Mouse (Mus musculus) common myeloid progenitor, adult 5-6 weeks (primary cell): ENCODE results near the gene Asb8. TPM values are rescaled to one million over a fixed set of nuclear protein-coding genes. Genes with fewer than 3 reads are reported as not detected.

ENCODE experiments used
- ATAC-seq: replicated peaks from 2 replicates; pipeline ENCODE4 v1.8.0; 2016; ENCODE audit warnings: low read depth, mild to moderate bottlenecking, moderate TSS enrichment, inconsistent platforms; ENCODE audit not compliant: poor library complexity, severe bottlenecking
- total RNA-seq: library from RNA; stranded (forward); fragments of 200-1000, 187-1606 nt; gene quantifications from 2 replicates; pipeline ENCODE4 v1.2.3, GENCODE M21; 2017

Asb8 gene
- total RNA-seq, 1 experiment from 2014 or later, result 21.9 TPM

- no peak for ATAC-seq
Measured at GRCm38 (mm10) chr15:98157253-98157652, 8.2 kb downstream of the Asb8 start.

DNA sequence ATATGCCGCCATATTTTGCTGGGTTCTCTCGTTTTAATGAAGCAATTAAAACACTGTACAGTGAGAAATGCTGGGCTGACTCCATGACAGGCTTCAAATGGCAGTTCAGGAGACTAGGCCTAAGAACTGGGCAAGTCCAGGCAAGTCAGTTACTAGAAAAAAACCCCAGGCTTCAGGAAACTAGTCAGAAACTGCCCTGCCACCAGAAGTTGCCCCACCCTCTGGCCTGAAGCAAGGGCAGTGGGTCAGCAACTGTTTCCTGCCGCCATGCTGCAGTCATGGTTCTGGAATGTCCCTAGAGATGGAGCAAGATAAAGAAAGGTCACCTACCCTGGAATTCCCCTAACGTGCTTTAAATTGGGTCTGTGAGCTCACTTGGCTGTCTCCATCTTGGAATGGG is 9.5 kb downstream of the Asb8 start:
- no peak for ATAC-seq

DNA sequence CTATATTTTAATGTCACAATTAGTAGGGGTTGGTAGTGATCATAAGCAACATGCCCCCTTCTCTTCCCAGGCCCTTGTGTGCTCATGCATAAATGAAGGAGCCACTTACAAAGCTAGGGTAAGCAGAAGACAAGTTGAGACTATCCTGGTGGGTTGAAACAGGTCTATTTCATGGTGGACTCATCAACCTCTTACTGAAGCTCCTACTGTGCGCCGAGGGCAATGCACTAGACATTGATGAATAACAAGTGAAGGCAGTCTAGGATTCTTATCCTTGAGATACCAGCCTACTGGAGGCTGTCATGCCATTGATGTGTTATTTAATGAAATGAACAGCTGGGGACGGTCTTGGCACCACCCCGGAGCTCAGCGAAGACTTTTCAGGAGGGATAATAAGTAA is 10.2 kb downstream of the Asb8 start:
- ATAC-seq, result no peak

GRCm38 (mm10) chr15:98154631-98155030 is 10.8 kb downstream of the Asb8 start:
- no peak for ATAC-seq

GRCm38 (mm10) chr15:98154146-98154545 is 11.3 kb downstream of the Asb8 start:
- no peak for ATAC-seq

DNA sequence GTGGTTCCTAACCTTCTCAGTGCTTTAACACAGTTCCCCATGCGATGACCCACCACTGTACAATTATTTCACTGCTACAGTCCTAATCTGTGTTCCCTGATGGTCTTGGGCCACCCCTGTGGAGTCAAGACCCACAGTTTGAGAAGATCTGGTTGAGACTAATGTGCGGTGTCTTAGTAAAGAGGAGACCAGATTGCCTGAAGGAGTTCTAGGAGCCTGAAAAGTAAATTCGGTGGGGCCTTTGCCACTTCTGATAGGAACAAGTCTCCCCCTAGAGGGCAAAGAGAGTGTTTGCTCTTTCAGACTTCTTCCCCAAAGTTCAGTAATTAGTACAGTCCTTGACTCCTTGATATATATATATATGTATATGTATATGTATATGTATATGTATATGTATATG is 11.8 kb downstream of the Asb8 start:
- peak; percentile 89 for ATAC-seq

GRCm38 (mm10) chr15:98152916-98153315 is 12.5 kb downstream of the Asb8 start:
- no peak for ATAC-seq

DNA sequence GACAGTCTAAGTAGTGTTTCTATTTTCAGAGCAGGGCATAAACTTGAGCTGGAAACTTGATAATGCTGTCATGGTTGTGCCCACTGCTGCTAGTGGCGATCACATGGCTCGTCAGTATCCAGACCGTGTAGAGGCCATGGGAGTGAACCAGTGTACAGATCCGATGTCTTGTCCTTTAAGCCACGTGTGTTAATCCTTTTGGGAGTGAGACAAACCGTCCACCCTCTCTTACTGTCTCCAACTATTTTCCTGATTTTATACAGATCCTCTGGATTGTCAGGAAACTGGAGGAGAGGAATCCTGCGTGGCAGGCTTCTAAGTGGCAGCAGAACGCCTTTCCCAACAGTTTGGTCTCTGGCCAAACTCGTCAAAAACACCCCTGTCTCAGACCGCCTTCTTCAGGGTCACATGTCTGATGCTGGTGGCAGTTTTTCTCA is 16.2 kb downstream of the Asb8 start:
- ATAC-seq, result no peak

GRCm38 (mm10) chr15:98148356-98148755 is 17.1 kb downstream of the Asb8 start:
- ATAC-seq, result no peak

- peak; percentile 96 for ATAC-seq
Measured at GRCm38 (mm10) chr15:98145559-98146181, 19.8 kb downstream of the Asb8 start.

- no peak for ATAC-seq
Measured at GRCm38 (mm10) chr15:98144861-98145507, 20.4 kb downstream of the Asb8 start.

GRCm38 (mm10) chr15:98142515-98142914 is 22.9 kb downstream of the Asb8 start:
- no peak for ATAC-seq

DNA sequence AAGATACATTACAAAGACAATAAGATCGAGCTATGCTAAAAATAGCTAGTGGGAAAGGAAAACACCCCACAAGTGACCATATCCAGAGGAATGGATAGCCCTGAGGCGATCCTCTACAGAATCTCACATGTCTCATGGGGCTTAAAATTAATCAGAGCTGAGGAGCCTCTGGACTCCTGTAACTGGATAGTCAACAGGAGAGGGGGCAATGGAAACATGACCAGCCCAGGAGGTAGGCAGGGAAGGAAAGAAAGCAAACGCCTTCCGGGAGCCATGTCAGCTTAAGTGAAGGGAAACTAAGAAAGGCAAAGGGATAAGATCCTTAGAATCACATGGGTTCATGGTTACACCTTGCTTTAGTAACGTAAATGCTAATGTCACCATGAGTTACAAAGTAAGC is 24.6 kb downstream of the Asb8 start:
- ATAC-seq, result no peak

DNA sequence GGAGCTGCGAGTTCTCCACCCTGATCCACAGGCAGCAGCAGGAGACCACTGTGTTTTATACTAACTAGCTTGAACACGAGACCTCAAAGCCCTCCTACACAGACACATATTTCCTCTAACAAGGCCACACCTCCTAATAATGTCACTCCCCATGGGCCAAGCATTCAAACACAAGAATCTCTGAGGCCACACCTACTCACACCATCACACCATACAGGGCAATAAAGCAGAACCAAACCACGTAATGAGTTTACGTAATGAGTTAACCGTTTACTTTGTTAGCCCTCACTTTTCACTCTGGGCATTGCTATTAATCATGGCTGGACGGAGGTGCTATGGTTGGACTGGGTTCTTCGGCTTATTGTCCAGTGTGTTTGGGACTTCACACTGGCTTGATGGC is 25.7 kb downstream of the Asb8 start:
- 0 out of 2 replicates have a peak, but pooled peaks have one; percentile 32 for ATAC-seq

- ATAC-seq, result no peak
Measured at GRCm38 (mm10) chr15:98136871-98137270, 28.6 kb downstream of the Asb8 start.

DNA sequence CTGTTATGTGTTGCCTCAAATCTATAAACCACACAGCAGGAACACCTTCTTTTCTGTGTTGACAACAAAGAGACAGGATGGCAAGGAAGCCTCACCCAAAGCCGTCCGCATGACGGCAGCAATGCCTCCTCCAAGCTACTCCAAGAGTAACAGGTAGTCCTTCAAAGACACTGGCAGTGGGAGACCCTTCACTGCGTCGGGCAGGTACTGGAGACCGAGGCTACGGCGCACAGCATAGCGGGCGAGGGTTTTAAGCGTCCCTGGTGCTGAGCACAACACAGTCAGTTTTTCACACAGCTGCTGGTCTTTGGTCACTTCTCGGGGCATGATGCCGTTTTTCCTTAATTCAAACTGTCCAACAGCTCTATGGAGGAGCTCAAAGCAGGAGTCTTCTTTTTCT is 29.8 kb downstream of the Asb8 start:
- ATAC-seq, result no peak

- ATAC-seq, result no peak
Measured at GRCm38 (mm10) chr15:98134666-98135065, 30.8 kb downstream of the Asb8 start.

DNA sequence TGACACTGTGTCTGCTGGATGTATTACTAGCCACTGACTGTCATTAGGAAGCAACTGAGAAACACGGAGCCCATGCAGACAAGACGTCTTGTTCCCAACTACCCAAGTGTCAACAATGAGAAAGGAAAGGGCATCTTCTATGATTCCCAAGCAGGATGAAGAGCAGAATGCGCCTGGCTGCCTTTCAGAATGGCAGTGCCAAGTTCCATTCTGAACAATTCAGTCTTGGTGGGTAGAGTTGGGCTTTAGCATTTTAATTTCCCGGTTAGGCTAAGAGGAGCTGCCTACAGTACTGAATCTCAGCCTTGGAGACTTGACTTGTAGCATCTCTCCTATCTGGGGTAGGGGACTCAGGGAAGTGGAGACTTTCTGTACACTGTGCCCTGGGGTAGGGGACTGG is 31.4 kb downstream of the Asb8 start:
- ATAC-seq, result no peak

- ATAC-seq, result no peak
Measured at GRCm38 (mm10) chr15:98133471-98133870, 32.0 kb downstream of the Asb8 start.

DNA sequence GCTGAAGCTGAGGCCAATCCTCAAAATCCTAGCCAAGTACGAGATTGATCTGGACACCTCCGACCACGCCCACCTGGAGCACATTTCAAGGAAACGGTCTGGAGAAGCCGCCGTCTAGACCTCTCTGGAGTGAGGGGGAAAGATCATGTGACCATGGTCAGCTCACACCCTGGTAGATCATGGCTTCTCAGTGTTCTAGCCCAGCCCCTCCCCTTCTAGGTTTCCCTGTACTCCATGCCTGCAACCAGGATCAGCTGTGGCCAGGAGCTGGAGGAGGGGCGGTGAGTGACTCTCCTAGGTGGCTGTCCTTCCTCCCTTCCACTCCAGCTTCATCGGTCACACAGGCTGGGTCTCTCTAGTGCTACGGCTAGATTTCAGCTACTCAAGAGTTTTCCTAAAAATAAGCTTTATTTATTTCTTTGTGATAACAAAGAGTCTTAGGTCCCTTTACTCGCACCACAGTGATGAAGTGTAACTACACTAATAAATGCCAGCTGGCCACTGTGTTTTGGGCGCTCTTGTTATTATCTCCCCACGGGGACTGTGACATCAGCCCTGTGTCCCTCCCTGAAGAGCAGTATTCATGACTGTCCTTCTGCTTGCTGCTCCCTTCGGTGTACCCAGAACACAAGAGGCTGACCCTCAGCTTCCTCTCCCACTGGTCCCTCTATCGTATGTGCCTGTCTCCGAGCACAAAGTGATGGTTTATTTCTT is 33.3 kb downstream of the Asb8 start:
- ATAC-seq, result no peak

GRCm38 (mm10) chr15:98131451-98131850 is 34.0 kb downstream of the Asb8 start:
- ATAC-seq, result no peak
